ENCODE assay signal across 24 mouse cellular contexts in genomic region chr1:170566538-170566937, GRCm38 (mm10).
"Had no signal": no experiment of that assay in that cellular context is flagged by ENCODE, and none has a peak within 500 bp of the region (broad histone marks: within the 10 kb centered on the region; RNA-seq: fewer than 3 reads in every experiment).

No protein-coding gene starts in this region.

- DNase-seq: kidney, adult 2 months; kidney, postnatal 25 days; layer of hippocampus, adult 9-11 months; liver, postnatal 0 days; lung, embryonic 14.5 days; retina, postnatal 1 day; right cerebral cortex, postnatal 25 days; spleen, adult 18-20 months; thymus, postnatal 36 days had no signal

- H3K27ac ChIP-seq: kidney, postnatal 0 days; layer of hippocampus, adult 2 months; limb, embryonic 10.5 days; limb, embryonic 13.5 days; liver, embryonic 14.5 days; macrophage; midbrain, embryonic 10.5 days; midbrain, embryonic 13.5 days; neural tube, embryonic 13.5 days; stomach, embryonic 15.5 days had no signal

- ATAC-seq: intestine, postnatal 0 days; liver, postnatal 0 days; lung, postnatal 0 days; midbrain, embryonic 13.5 days; midbrain, embryonic 16.5 days had no signal

- H3K36me3 ChIP-seq: limb, embryonic 10.5 days; limb, embryonic 13.5 days; midbrain, embryonic 10.5 days; midbrain, embryonic 13.5 days; neural tube, embryonic 13.5 days; stomach, embryonic 15.5 days had no signal

- H3K27me3 ChIP-seq: limb, embryonic 13.5 days; midbrain, embryonic 13.5 days; neural tube, embryonic 13.5 days; stomach, embryonic 15.5 days had no signal

- H3K4me2 ChIP-seq: limb, embryonic 13.5 days; liver, embryonic 11.5 days; lung, embryonic 14.5 days; midbrain, embryonic 13.5 days; neural tube, embryonic 13.5 days; stomach, embryonic 15.5 days had no signal

- H3K4me1 ChIP-seq: limb, embryonic 10.5 days; limb, embryonic 13.5 days; midbrain, embryonic 10.5 days; midbrain, embryonic 13.5 days; neural tube, embryonic 13.5 days; stomach, embryonic 15.5 days had no signal

- H3K9me3 ChIP-seq: limb, embryonic 10.5 days; limb, embryonic 13.5 days; midbrain, embryonic 10.5 days; midbrain, embryonic 13.5 days; stomach, embryonic 15.5 days had no signal

- H3K4me3 ChIP-seq: layer of hippocampus, adult 2 months; limb, embryonic 10.5 days; limb, embryonic 13.5 days; midbrain, embryonic 10.5 days; midbrain, embryonic 13.5 days; myocyte; neural tube, embryonic 13.5 days; stomach, embryonic 15.5 days had no signal

- H3K9ac ChIP-seq: limb, embryonic 13.5 days; liver, embryonic 14.5 days; liver, postnatal 0 days; lung, embryonic 14.5 days; midbrain, embryonic 13.5 days; neural tube, embryonic 13.5 days; stomach, embryonic 15.5 days had no signal
